Mouse (Mus musculus) monocyte, adult 2 months (primary cell): ENCODE measurements around the gene Fndc3b.

Source experiments
- DNase-seq, 2 experiments: peaks; one replicate each; pipeline ENCODE4 v3.0.0; 2022; ENCODE audit warnings: low spot score in 2 of 2, low read depth in 1 of 2

Gene Fndc3b

GRCm38 (mm10) chr3:27673660-27674059, 37.4 kb downstream of the Fndc3b start:
- DNase-seq, result no peak

- no peak for DNase-seq
These were observed 40.7 kb downstream of the Fndc3b start for GRCm38 (mm10) chr3:27670416-27670815.

- no peak for DNase-seq
These were observed 43.8 kb downstream of the Fndc3b start for GRCm38 (mm10) chr3:27667280-27667679.

- no peak for DNase-seq
These were observed 45.8 kb downstream of the Fndc3b start for GRCm38 (mm10) chr3:27665338-27665737.

GRCm38 (mm10) chr3:27663221-27663620, 47.9 kb downstream of the Fndc3b start:
- no peak for DNase-seq

- no peak for DNase-seq
These were observed 52.8 kb downstream of the Fndc3b start for GRCm38 (mm10) chr3:27658198-27658763.

- DNase-seq, result peak; percentile 55 to 56
These were observed 54.2 kb downstream of the Fndc3b start for GRCm38 (mm10) chr3:27656764-27657390.

GRCm38 (mm10) chr3:27655673-27656072, 55.4 kb downstream of the Fndc3b start:
- DNase-seq, result no peak

- DNase-seq, result no peak
These were observed 56.1 kb downstream of the Fndc3b start for GRCm38 (mm10) chr3:27655042-27655441.

- no peak for DNase-seq
These were observed 58.6 kb downstream of the Fndc3b start for GRCm38 (mm10) chr3:27652451-27653011.

GRCm38 (mm10) chr3:27651731-27652130, 59.4 kb downstream of the Fndc3b start:
- DNase-seq, result no peak

- peak; percentile 15 to 50 for DNase-seq
These were observed 61.0 kb downstream of the Fndc3b start for GRCm38 (mm10) chr3:27650083-27650482.

- no peak for DNase-seq
These were observed 61.8 kb downstream of the Fndc3b start for GRCm38 (mm10) chr3:27649316-27649715.

- no peak for DNase-seq
These were observed 68.7 kb downstream of the Fndc3b start for GRCm38 (mm10) chr3:27642381-27642780.

GRCm38 (mm10) chr3:27639701-27640100, 71.4 kb downstream of the Fndc3b start:
- DNase-seq, result no peak

- DNase-seq, result no peak
These were observed 74.0 kb downstream of the Fndc3b start for GRCm38 (mm10) chr3:27637046-27637661.

- no peak for DNase-seq
These were observed 75.3 kb downstream of the Fndc3b start for GRCm38 (mm10) chr3:27635776-27636175.

- no peak for DNase-seq
These were observed 78.2 kb downstream of the Fndc3b start for GRCm38 (mm10) chr3:27632880-27633279.

GRCm38 (mm10) chr3:27631112-27631511, 80.0 kb downstream of the Fndc3b start:
- DNase-seq, result no peak

- no peak for DNase-seq
These were observed 81.4 kb downstream of the Fndc3b start for GRCm38 (mm10) chr3:27629716-27630115.

GRCm38 (mm10) chr3:27626301-27626700, 84.8 kb downstream of the Fndc3b start:
- DNase-seq, result no peak

- no peak for DNase-seq
These were observed 85.5 kb downstream of the Fndc3b start for GRCm38 (mm10) chr3:27625592-27625985.
